Mouse (Mus musculus) ES-Bruce4 (cell line): ENCODE data around the gene Ostc. TPM values are rescaled to one million over a fixed set of nuclear protein-coding genes. Genes with fewer than 3 reads are reported as not detected.

ENCODE experiments used
- H3K27ac ChIP-seq: 2 replicates; pipeline ENCODE4 v1.5.1; 2012; ENCODE audit warnings: low read length, inconsistent platforms; ENCODE audit not compliant: insufficient read depth
- H3K27me3 ChIP-seq: 2 replicates; pipeline ENCODE4 v1.6.1; 2012; ENCODE audit warnings: mild to moderate bottlenecking, low read length, inconsistent platforms; ENCODE audit not compliant: control insufficient read depth, poor library complexity, insufficient read depth, severe bottlenecking
- H3K36me3 ChIP-seq: 2 replicates; pipeline ENCODE4 v1.6.1; 2012; ENCODE audit warnings: inconsistent platforms, mild to moderate bottlenecking, low read length, moderate library complexity; ENCODE audit not compliant: control insufficient read depth, poor library complexity, insufficient read depth, severe bottlenecking
- H3K4me1 ChIP-seq: one replicate; pipeline ENCODE4 v1.8.1; 2011; ENCODE audit warnings: low read length; ENCODE audit not compliant: control insufficient read depth, insufficient read depth
- H3K4me3 ChIP-seq: 2 replicates; pipeline ENCODE4 v1.5.1; 2011; ENCODE audit warnings: low read depth, mild to moderate bottlenecking, low read length
- H3K9ac ChIP-seq: 2 replicates; pipeline ENCODE4 v1.6.1; 2012; ENCODE audit warnings: low read depth, mild to moderate bottlenecking, inconsistent platforms; ENCODE audit not compliant: poor library complexity, severe bottlenecking
- H3K9me3 ChIP-seq: replicated peaks from 2 replicates; pipeline ENCODE4 v1.6.1; 2012; ENCODE audit warnings: mild to moderate bottlenecking, low read length, inconsistent platforms; ENCODE audit not compliant: control insufficient read depth, poor library complexity, insufficient read depth, severe bottlenecking
- CTCF ChIP-seq: IDR thresholded peaks from one replicate; pipeline ENCODE4 v1.8.1; 2011; ENCODE audit warnings: low read depth, low read length
- EP300 ChIP-seq: IDR thresholded peaks from 2 replicates; pipeline ENCODE4 v1.6.1; 2011; ENCODE audit warnings: low read depth, low read length; ENCODE audit not compliant: insufficient read depth
- POLR2A ChIP-seq: IDR thresholded peaks from one replicate; pipeline ENCODE4 v1.8.1; 2011; ENCODE audit warnings: low read length; ENCODE audit not compliant: insufficient read depth
- polyA plus RNA-seq: library from polyadenylated mRNA; stranded (reverse); fragments of >200 nt; gene quantifications from 2 replicates; pipeline ENCODE4 v1.2.4, GENCODE M21; 2011; ENCODE audit warnings: low read depth; ENCODE audit not compliant: missing spikeins, insufficient read depth, insufficient read length

The Ostc gene
- polyA plus RNA-seq, 1 experiment: 170 TPM

DNA sequence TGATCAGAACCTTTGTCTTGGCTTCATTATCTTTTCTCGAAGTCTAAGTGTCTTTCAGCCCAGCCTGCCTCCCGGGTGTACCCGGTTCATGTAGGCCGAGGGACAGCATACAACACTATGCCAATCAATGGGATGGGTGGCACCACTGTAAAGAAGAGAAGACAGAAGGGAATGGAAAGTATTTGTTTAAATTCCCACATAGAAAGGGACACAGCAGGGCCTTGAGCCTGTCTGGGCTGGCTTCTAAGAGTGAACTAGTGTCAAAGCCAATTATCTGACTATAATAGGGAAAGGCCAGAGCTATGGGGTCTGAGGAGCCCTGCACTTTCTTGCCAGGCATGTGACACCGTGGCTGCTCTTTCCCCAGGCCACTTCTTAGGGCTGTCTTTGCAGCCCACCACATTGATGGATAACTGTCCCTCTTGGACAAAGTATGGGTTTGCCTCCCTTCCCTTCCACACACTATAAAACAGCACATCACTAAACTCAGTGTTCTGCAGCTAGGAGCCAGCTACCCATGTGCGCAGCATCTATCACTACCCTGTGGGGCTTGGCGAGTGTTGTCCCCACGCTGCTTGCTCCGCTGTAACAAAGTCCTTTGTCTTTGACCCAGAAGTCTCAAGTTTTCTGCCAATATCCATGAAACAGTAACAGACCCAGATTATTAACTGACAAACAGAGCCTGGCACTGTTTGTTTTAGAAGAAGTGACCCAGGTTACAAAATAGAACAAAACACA is 24.8 kb downstream of the Ostc start:
- Histone ChIP-seq H3K36me3 (no peaks in the 10 kb centered on the region), H3K4me3 (no peak overlapping the region), H3K27me3 (no peaks in the 10 kb centered on the region), H3K4me1 (no peaks in the 10 kb centered on the region), H3K9ac (no peak overlapping the region), H3K9me3 (no peaks in the 10 kb centered on the region), H3K27ac (no peak overlapping the region)
- TF ChIP-seq POLR2A (no peak), EP300 (no peak), CTCF (no peak)

DNA sequence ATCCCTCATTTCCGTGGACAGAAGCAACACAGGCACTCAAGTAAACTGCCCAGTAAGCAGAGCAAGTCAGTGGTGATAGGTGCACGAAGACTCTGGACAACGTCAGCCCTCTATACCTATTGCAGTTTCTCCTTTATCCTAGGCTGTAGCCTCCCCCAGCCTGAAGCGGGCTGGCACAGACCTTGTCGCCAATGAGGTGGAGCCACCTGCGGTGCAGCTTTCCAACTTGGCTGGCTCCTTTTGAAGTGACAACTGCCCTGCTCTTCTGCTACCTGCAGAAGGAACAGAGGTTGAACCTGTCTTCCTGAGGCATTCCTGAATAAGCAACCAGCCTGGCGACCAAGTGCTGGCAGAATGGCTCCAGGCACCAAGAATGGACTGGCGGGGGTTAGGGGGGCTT is 25.4 kb downstream of the Ostc start:
- no peak overlapping the region for H3K27ac ChIP-seq
- no peaks in the 10 kb centered on the region for H3K27me3 ChIP-seq
- H3K4me1 ChIP-seq: no peaks in the 10 kb centered on the region
- no peak overlapping the region for H3K9ac ChIP-seq
- no peaks in the 10 kb centered on the region for H3K9me3 ChIP-seq
- no peaks in the 10 kb centered on the region for H3K36me3 ChIP-seq
- no peak overlapping the region for H3K4me3 ChIP-seq
- TF ChIP-seq EP300: no peak
- TF ChIP-seq CTCF: no peak
- no peak for TF ChIP-seq POLR2A

DNA sequence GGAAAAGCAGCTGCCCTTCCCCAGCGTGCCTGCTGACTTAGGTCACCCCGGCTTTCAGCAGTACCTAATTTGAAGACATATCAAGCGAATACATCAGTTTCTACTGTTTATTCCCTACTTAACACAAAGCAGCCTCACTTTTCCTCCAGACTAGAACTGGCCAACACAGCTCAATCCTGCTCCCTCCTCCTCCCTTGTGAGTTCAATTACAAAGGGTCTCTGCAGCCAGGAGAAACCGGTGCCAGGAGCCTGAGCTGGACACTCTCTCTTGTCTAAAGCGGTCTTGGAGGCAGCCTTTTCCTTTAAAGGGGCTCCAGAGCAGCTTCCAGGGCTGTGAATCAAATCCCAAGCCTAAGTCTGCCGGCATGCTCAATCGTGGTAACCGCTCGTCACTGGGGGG is 27.1 kb downstream of the Ostc start:
- H3K9ac ChIP-seq: no peak overlapping the region
- H3K27me3 ChIP-seq: no peaks in the 10 kb centered on the region
- TF ChIP-seq POLR2A (no peak), CTCF (no peak), EP300 (no peak)
- no peak overlapping the region for H3K4me3 ChIP-seq
- no peak overlapping the region for H3K27ac ChIP-seq
- no peaks in the 10 kb centered on the region for H3K36me3 ChIP-seq
- no peaks in the 10 kb centered on the region for H3K4me1 ChIP-seq
- H3K9me3 ChIP-seq: no peaks in the 10 kb centered on the region

DNA sequence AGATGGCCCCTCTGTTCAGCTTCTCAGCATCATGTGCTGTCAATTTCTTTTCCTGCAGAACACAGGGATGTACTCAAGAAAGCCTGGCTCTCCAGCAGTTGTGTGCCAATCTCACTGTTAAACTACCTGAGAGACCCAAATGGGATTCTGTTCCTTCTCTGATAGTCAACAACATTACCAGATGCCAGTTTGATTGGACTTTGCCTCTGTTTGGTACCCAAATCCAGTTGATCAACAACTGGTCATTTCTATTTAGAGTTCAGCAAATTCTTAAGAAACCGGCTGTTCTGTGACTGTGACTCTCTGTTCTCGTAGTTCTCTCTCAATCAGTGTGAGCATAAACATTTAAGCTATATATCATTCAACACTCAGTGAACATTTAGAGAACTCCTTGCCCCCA is 28.0 kb downstream of the Ostc start:
- Histone ChIP-seq H3K27me3 (no peaks in the 10 kb centered on the region), H3K4me1 (no peaks in the 10 kb centered on the region), H3K27ac (no peak overlapping the region), H3K9me3 (no peaks in the 10 kb centered on the region), H3K36me3 (no peaks in the 10 kb centered on the region), H3K9ac (no peak overlapping the region), H3K4me3 (no peak overlapping the region)
- TF ChIP-seq POLR2A (no peak), EP300 (no peak), CTCF (no peak)

DNA sequence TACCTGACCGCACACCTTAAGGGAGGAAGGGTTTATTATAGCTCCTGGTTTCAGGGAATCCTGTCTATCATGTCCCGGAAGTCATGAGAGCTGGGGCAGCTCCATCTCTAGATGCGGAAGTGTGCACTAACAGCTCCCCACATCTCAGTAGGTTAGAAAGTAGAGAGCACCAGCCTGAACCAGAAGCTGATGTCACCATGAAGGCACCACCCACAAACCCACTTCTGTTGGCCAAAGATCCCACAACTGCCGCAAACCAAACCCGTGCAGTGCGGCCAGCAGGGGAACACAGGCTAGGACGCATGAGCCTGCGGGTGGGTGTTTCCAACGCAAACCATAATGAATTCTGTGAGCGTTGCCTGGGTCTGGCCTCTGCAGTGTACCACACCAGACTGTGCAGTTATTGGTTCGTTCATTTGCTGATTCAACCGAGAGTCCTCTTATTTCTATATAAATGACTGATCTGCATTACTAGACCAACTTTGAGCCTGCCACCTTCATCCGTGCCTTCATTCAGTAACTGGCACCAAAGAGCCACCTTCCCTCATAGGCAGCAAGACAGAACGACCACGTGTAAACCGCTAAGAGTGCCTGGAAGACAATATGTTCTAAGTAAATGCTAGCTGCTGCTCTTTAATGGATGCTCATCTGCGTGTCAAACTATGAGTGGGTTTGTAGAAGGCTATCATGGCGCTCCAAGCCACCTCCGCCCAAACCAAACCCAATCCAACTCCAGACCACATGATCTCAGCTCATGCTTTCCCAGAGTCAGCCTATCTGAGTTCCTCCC is 31.4 kb downstream of the Ostc start:
- H3K27me3 ChIP-seq: no peaks in the 10 kb centered on the region
- TF ChIP-seq EP300 (no peak), POLR2A (no peak), CTCF (no peak)
- H3K4me1 ChIP-seq: no peaks in the 10 kb centered on the region
- H3K36me3 ChIP-seq: no peaks in the 10 kb centered on the region
- no peak overlapping the region for H3K27ac ChIP-seq
- H3K4me3 ChIP-seq: no peak overlapping the region
- no peak overlapping the region for H3K9ac ChIP-seq
- H3K9me3 ChIP-seq: no peaks in the 10 kb centered on the region

DNA sequence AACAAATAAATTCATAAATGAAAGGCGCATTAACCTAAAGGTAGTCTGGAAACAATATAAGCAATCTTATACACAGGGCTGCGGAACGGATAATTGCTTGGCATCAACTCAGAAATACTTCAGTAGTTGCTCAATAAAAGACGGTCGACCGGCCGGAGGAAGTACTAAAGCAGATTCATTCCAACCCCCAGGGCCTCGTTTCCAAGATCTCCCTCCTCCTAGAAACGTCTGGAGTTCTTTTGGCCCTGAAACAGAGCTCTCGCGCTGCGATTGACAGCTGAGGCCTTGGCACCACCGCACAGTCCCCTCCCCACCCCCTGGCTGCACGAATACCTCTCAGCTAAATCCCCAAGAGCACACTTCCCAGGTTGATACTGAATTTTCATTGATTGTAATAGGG is 38.0 kb downstream of the Ostc start:
- no peaks in the 10 kb centered on the region for H3K4me1 ChIP-seq
- H3K4me3 ChIP-seq: no peak overlapping the region
- no peaks in the 10 kb centered on the region for H3K27me3 ChIP-seq
- H3K9ac ChIP-seq: no peak overlapping the region
- H3K27ac ChIP-seq: no peak overlapping the region
- TF ChIP-seq POLR2A: no peak
- no peak for TF ChIP-seq CTCF
- no peak for TF ChIP-seq EP300
- H3K9me3 ChIP-seq: no peaks in the 10 kb centered on the region
- H3K36me3 ChIP-seq: no peaks in the 10 kb centered on the region
